Mouse (Mus musculus) liver, adult 2 months (tissue): ENCODE measurements at regions not wholly inside any gene's neighbourhood (a gene's known extent, or its start where the extent isn't known, plus 50 kb on each side); places are given as distances from the start of the nearest gene placed in this dataset.

Experiments used
- CTCF ChIP-seq: fragments of 200-500 bp; IDR thresholded peaks from 2 replicates; pipeline ENCODE4 v1.5.1; 2011; ENCODE audit warnings: low read depth, low read length, control low read depth
- POLR2A ChIP-seq: fragments of 200-500 bp; IDR thresholded peaks from 2 replicates; pipeline ENCODE4 v1.6.1; 2011; ENCODE audit warnings: low read length, control low read depth; ENCODE audit not compliant: insufficient read depth; ENCODE audit errors: extremely low read depth

GRCm38 (mm10) chr8:86301885-86302509 is 278.5 kb downstream of the Abcc12 start:
- TF ChIP-seq CTCF: no peak
- no peak for TF ChIP-seq POLR2A
